Mouse (Mus musculus) heart, postnatal 10 days (tissue): Measurements from ENCODE around the gene Usb1. TPM values are rescaled to one million over a fixed set of nuclear protein-coding genes. Genes with fewer than 3 reads are reported as not detected.

Experiments
- DNase-seq, 2 experiments: peaks; one replicate each; pipeline ENCODE4 v3.0.0; 2021
- intact Hi-C: fragments of 180-260 bp; cut with DNase I; formaldehyde crosslinking; loops from one replicate; pipeline ENCODE4 v1.15.1; 2025
- total RNA-seq, 2 experiments: library from RNA; stranded (reverse); gene quantifications; 2 replicates each; pipeline ENCODE4 v1.2.3; 2021

Gene Usb1
- total RNA-seq, 2 experiments from 2014 or later = 17.2 to 23.9 TPM

GRCm38 (mm10) chr8:95332437-95333199, 534 bp downstream of the Usb1 start:
- intact Hi-C loops = no loop called here
- no peak for DNase-seq

DNA sequence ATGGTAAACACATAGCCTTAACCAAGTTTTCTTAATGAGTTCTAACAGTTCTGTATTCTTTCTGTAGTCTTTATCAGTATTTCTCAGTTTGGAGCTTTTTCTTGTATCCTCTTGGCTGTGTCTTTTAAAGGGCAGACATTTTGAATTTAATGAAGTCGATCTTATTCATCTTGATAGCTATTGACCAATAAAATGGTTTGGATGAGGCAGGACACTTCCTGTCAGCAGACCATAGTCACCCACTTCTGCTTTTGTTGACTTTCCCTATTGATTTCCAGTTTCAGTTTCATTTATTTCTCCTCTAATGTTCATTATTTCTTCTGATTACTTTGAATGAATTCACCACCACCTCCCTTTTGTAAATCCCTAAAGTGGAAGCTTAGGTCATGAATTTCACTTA, 3.6 kb downstream of the Usb1 start:
- no peak for DNase-seq
- intact Hi-C loops = no loop called here

DNA sequence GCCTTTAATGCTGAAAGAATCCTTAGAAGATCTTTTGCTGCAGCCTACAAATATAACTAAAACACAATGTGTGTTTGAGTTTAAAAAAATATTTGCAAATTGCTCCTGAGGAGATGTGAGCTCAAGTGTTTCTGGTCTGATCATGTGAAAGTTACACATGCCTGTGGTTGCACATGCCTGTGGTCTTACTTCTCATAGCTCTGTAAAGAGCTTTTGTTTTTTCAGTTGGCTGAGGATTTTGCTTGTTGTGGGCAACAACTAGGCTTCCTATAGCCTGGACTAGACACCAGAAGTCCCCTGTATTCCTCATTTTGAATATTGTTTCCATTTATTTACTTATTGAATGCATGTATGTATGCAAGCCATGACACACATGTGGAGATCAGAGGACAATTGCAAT, 4.3 kb downstream of the Usb1 start:
- intact Hi-C loops = no loop called here
- no peak for DNase-seq

DNA sequence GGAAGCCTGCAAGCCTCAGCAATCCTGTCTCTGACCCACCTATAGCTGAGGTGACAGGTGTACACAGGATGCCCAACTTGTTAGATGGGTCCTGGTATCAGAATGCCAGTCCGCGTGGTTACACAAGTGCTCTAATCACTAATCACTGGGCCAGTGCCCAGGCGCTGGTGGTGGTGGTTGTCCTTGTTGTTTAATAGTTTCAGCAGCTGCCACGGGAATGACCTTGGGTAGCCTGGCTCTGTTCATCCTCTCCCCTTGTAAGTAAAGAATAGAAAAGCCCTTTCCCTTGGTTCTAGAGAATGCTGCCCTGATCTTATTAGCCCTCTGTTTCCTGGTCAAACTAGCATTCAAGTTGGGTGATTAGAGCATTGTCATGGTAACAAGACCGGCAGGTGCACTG, 9.6 kb downstream of the Usb1 start:
- intact Hi-C loops = no loop called here
- DNase-seq = peak; percentile 76 to 81

- intact Hi-C loops = loop anchor here (5.0 kb wide), 3 partner anchors 108 to 258 kb away; no protein-coding TSS in a partner anchor
- no peak for DNase-seq
Observed at GRCm38 (mm10) chr8:95344668-95345067, 12.6 kb downstream of the Usb1 start.

GRCm38 (mm10) chr8:95346643-95347545, 14.8 kb downstream of the Usb1 start:
- intact Hi-C loops = loop anchor here (1.0 to 5.0 kb wide), 5 partner anchors 83 to 350 kb away; no protein-coding TSS in a partner anchor
- DNase-seq = peak; percentile 84 to 90

DNA sequence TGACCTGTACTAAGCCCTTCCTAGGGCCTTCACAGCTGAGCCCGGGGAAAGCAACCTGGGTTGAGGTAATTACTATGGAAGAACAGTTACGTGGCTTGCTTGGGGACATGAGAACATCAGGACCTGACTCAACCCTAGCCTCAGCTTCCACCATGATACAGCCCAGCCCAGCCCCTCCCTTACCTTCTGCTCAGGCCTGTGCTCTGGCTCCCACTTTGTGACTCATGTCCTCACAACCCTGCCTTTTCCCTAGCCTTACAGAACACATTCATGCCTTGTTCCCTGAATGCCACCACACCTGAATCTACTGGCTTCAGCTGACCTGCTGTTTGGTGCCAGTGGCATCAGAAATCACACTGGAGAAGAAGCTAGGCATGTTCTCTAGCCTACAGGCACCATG, 16.3 kb downstream of the Usb1 start:
- DNase-seq = no peak
- intact Hi-C loops = loop anchor here (2.0 to 5.0 kb wide), 4 partner anchors 86 to 254 kb away; partner anchors contain the start of gene Cfap20

GRCm38 (mm10) chr8:95348811-95349630, 16.9 kb downstream of the Usb1 start:
- DNase-seq = peak; percentile 78 to 83
- intact Hi-C loops = loop anchor here (2.0 to 5.0 kb wide), 4 partner anchors 86 to 253 kb away; partner anchors contain the start of gene Cfap20

DNA sequence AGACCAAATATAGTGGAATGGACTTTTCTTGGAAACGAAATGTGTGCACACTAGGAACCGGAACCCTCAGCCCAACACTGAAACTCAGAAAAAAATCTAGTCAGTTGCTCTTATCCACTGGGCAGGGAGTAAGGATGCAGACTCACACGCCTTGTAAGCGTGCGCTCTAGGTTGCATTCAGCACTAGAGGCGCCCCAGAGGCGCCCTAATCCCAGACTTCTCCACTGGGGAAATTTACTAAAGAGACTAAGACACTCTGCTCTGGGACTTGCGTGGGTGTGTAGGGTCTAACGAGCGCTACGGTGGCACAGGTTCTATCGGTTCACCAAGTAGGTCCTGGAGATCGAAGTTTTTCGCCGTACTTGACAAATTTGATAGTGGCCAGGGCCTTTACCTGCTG, 19.4 kb downstream of the Usb1 start:
- DNase-seq = peak; percentile 50 to 57
- intact Hi-C loops = loop anchor here (5.0 kb wide), 1 partner anchor 41 kb away; no protein-coding TSS in a partner anchor

- intact Hi-C loops = loop anchor here (1.0 to 5.0 kb wide), 2 partner anchors 40 to 75 kb away; no protein-coding TSS in a partner anchor
- DNase-seq = peak; percentile 87 to 91
Observed at GRCm38 (mm10) chr8:95352151-95352870, 20.2 kb downstream of the Usb1 start, which contains the start of gene Mmp15. Gene Mmp15 (plus strand): TSS chr8:95352268.

DNA sequence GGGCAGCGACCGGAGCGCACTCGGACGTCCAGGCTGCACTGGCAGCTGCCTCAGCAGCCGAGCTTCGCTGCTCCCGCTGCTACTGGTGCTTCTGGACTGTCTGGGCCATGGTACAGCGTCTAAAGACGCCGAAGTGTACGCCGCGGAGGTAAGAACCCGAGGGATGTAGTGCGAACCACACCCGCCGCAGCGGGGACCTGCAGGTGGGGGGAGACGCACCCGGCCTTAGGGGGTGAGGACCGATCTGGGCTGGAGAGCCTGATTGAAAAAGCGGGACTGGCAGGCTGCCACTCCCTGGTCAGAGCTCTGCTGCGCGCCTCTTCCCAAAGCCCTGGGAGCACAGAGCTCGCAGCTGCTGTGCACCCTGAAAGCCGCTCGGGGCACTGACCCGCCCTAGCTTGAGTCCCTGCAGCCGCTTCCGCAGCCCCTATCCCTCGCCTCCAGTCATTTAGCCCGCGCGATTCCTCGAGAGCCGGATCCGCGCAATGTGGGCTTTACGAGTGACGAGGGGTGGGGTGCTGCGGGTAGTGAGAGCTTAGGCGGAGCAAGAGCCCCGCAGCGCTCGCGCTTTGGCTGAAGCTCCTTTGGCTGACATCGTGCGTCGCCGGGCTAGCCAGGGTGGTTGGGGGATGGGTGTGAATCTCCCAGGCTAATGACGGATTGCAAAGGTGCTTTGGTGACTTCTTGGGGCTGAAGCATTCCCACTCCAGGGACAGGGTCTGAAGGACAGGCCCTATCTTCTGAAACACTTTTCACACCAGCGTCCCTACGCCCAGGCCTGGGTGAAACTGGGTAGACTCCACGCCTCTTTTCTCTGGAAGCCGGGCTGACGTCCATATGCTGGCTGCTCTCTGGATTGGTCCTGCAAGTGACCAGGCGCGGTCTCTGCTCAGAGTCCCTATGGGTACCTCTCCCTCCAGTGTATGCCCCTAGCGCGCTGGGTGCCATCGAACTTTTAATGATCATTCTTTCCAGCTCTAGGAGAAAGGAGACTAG, 21.1 kb downstream of the Usb1 start:
- intact Hi-C loops = loop anchor here (1.0 to 5.0 kb wide), 3 partner anchors 25 to 74 kb away; no protein-coding TSS in a partner anchor
- DNase-seq = peak; percentile 73 to 76

- DNase-seq = no peak
- intact Hi-C loops = loop anchor here (5.0 kb wide), 1 partner anchor 38 kb away; no protein-coding TSS in a partner anchor
Observed at GRCm38 (mm10) chr8:95354606-95355005, 22.5 kb downstream of the Usb1 start.

GRCm38 (mm10) chr8:95358550-95359411, 26.7 kb downstream of the Usb1 start:
- peak in 1 of 2 experiments; percentile 53 for DNase-seq
- intact Hi-C loops = no loop called here

DNA sequence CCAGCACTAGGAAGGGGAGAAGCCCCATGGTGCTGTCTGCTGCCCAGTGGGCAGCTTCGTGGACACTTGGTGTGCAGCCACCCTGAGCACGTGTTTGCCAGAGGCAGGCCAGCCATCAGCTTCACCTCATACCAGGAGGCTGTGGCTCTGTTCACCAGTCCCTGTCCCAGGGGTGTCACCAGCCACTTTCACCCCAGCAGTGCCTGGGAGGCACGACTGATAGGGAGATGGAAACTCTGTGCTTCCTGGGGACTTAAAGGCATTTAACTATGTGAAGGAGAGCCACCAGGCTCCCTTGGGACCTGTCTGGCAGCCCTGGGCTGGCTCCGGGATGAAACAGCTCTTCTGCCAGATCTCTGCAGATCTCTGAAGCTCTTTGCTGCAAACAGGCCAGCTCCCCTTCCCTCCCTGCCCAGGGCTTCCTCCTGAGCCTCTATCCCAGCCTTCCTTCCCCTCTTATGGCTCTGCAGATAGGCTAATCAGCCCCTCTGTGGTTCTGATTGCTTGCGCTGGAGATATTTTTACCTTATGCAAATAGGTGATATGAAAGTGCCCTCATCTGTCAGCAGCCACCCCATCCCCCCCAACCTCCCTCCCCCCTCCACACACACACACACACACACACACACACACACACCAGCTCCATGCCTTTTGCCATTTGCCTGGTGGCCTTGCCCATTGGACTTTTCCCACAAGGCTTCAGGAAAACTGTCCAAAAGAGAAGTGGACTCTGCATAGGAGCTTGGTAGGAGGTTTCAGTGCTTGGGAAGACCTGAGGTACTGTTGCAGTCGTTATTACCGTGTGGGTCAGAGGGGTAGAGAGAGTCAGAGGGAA, 28.3 kb downstream of the Usb1 start:
- DNase-seq = peak; percentile 51 to 52
- intact Hi-C loops = no loop called here

- intact Hi-C loops = no loop called here
- DNase-seq = no peak
Observed at GRCm38 (mm10) chr8:95361016-95361341, 28.9 kb downstream of the Usb1 start.

DNA sequence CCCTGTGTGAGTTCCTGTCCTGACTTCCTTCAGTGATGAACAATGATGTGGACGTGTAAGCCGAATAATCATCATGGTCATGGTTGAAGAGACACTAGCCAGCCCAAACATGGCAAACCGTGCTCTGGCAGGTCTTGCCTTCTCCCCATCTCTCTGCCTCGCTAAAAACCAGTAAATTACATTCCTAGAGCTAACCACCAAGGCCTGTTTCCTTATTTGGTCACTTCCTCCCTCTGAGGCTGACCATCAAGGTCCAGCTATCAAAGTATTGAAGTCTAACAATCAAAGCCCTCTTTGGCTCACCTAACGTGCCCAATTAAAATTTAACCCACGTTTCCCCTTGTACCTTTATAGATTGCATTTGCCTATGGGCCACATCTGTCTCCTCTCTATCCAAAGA, 30.2 kb downstream of the Usb1 start:
- intact Hi-C loops = no loop called here
- DNase-seq = no peak

GRCm38 (mm10) chr8:95363849-95364248, 31.8 kb downstream of the Usb1 start:
- intact Hi-C loops = no loop called here
- DNase-seq = no peak
